Mouse (Mus musculus) left cerebral cortex, adult 18-20 months (tissue): Measurements from ENCODE around the gene Ryk. TPM values are rescaled to one million over a fixed set of nuclear protein-coding genes. Genes with fewer than 3 reads are reported as not detected.

Experiments used
- DNase-seq, 2 experiments: peaks; one replicate each; pipeline ENCODE4 v3.0.0; 2021 to 2022; ENCODE audit warnings: low spot score in 2 of 2, mixed read lengths in 1 of 2
- total RNA-seq, 2 experiments: library from RNA; stranded (reverse); gene quantifications; 2 replicates each; pipeline ENCODE4 v1.2.3; 2021

The Ryk gene
- total RNA-seq, 2 experiments from 2014 or later, result 37.1 to 38.7 TPM

DNA sequence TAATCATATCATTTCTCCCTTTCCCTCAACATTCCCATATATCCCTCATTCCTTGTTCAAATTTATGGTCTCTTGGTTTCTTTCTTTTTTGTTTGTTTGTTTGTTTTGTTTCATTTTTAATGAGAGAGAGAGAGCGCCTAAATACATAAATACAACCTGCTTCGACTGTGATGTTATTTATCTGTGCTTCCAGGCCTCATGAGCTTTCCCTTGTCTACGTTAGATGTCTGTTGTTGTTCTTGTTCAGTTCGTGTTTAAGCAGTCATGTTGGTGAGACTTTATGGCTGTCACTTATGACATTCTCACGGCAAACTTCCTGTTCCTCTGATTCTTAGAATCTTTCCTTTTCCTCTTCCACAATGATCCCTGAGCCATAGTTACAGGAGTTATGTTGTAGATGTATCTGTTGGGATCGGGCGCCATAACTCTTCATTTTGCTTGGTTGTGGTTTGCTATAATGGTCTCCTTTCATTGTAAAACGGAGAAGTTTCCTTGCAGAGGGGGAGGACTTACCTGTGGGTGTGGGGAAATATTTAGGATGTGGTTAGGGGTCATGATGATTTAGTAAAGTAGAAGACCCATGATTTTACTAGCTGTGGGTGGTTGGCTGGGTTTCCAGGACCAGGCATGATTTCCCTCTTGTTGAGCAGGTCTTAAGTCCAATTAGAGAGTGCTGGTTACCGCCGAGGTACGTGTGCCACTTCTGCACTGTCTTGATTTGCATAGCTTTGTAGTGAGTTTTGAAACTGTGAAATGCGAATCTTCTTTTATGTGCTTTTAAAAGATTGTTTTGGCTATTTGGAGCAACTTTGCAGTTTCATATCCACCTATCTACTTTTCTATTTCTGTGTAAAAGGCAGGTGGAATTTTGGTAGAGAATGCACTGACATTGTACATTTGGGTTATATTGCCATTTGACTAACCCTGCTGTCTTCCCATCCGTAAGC lies 17.6 kb downstream of the Ryk start:
- no peak for DNase-seq

DNA sequence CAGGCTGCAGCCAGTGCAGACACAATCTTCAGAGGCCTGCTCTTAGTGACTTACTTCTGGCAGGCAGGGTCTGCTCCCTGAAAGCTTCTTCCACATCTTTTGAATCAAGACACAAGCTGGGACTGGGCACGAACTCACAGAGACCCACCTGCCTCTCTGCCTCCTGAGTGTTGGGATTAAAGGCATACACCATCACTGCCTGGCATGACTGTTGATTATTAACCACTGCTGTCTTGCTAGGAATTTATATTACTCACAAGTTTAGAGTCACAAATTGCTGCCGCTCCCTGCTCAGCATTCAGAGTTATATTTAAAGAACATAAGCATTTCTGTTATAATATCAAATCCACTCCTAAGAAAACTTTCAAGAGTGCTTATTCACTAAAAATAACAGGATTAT lies 23.1 kb downstream of the Ryk start:
- DNase-seq, result no peak

DNA sequence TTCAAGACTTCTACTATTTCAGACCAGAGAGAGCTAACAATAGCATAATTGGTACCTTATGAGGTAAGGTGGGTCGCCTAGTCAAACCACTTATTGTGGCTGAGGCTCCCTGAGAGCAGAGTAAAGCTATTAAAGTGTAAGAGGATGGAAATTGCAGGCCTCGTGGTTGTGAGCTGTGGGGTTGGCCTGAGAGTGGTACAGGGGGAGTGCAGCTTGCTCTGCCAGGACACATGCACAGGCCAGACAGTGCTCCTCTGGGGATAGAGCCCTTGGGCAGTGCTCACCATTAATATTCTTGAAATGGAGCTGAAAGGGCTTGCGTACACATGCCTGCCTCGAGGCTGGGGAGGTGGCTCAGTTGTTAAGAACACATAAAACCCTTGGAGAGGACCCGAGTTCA lies 23.6 kb downstream of the Ryk start:
- no peak for DNase-seq

DNA sequence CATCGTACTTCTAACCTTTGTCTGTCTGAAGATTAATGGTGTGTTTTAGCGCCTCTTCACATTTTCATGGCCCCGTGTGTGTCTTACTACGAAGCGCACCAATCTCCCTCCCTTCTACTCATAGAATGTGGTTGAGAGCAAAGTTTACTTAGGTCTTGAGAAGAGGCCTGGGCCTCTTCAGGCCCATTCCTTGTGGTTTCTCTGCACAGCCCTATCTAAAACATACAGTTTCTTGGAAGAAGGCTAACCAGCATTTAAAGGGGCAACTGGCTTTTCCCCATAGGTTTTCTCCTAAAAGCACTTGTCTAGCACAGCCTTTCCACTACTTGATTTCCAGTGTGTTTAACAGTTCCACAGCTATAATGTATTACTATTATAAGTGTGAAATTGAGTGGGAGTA lies 24.7 kb downstream of the Ryk start:
- no peak for DNase-seq

DNA sequence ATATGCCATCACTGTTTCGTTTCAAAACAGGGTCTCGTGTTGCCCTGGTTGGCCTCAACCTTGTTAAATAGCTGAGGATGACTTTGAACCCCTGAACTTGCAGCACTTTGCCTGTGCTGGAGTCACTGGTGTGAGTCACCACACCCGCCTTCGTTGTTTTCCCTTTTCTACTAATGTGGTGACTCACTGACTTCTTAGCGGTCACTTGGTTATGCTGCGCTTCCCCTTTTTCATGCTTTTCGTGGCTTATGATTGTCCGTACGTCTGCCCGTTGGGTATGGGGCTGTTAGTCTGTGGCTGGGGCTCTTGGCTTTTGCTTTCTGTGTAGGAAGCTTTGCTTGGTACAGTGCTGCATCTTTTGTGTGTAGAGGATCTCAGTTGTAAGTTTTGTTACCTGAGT lies 25.2 kb downstream of the Ryk start:
- no peak for DNase-seq

DNA sequence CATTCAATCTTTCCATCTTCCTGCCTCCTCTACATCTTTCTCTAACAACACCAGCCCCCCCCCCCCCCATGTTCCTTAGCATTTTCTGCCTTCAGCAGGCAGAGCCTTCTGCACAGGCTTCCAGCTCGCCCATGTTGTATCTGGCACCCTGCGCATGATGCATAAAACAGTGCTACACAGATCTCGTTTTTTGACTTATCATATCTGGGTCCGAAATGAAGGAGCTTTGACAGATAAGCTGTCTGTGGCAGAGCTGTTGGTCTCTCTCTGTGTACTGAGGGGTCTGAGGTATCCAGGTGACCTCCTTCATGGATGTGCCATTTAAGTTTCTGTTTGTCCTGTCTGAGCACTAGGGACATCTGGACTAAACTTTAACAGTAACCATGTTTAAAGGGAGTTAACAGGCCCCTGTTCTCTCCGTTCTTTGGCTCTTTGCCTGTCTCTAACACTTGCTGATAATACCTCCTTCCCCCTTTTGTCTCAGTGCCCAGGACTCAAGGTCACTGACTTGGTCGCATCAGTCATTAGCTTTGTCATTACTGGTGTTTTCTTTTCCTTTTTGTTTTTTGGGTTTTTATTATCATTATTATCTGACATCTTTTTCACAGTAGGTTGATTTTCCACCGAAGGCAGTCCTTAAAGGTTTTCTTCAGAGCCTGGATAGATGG lies 26.2 kb downstream of the Ryk start:
- no peak for DNase-seq

DNA sequence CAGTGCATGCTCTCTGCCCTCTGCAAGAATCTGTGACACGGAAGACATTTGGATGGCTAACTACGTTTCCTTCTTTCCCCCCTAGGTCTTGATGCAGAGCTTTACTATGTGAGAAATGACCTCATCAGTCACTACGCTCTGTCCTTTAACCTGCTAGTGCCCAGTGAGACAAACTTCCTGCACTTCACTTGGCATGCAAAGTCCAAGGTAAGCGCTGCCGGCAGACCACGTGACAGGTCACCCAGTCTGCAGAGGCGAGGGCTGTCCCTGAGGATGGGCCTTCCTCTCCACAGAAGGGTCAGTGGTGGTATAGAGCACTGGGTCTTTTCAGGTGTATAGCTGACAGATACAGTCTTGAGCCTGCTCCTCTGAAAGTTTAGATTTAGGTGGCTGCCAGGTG lies 27.1 kb downstream of the Ryk start:
- DNase-seq, result no peak

DNA sequence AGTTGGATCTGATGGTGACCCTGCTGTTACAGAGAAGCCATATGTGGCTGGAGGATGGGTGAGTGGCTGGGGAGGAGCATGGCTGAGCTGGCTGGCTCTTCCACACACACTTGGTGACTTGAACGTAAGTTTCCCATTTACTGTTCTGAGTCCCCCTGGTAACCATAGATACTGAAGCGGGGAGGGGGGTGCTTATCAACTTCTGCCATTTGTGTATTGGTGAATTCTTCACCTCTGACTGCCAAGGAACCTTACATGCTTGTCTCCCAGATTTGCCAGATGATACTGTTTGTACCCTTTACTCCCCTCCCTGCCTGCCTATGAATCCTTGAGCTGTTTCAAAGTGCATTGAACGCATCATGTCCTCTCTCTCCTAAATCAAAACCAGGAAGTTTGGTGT lies 27.5 kb downstream of the Ryk start:
- DNase-seq, result no peak

DNA sequence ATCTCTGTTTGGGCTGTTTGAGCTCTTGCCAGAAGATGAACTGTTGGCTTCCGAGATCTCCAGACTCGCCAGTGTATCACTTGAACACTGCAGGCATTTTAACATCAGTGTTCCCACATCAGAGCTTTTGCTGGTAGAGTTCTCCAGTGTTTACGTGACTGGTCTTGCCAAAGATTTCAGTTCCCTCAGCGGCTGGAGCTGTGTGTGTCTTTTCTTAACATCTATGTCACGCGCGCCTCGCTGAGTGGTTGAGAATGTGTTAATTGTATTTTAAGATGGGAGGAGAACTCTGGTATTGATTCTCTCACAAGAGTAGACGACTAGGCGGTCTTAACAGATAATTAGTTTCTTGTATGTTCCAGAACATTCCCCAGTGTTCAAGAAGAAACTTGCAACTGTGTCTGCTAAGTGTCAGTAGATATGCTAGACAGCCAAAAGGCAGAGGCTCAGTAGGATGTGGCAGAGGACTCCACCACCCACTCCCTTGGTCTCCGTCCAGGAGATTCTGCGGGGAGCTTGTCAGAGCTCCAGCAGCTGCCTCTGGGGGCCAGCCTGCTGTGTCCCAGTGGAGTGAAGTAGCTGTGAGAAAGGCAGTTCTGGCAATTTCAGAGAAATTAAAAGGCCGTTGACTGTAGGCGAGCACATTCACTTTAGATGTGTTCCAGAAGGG lies 29.3 kb downstream of the Ryk start:
- peak; percentile 85 to 92 for DNase-seq

DNA sequence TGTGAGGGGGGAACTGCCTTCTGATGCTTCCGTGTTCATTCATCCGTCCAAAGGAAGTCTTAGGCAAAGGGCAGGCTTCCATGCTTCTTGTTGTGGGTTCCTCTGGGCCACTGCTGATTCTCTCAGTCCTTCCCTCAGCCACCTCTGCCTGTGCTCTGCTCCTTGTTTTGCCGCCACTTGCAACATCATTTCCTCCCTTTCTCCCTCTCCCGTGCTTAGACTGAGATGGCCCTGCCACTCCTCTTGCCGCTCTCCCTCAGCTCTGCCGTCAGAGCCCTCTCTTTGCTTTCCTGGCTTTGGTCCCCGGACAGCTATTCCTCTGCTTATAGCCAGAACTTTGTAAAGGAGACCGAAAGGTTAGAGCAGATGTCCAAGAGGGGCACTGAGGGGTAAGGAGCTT lies 30.2 kb downstream of the Ryk start:
- DNase-seq, result no peak

DNA sequence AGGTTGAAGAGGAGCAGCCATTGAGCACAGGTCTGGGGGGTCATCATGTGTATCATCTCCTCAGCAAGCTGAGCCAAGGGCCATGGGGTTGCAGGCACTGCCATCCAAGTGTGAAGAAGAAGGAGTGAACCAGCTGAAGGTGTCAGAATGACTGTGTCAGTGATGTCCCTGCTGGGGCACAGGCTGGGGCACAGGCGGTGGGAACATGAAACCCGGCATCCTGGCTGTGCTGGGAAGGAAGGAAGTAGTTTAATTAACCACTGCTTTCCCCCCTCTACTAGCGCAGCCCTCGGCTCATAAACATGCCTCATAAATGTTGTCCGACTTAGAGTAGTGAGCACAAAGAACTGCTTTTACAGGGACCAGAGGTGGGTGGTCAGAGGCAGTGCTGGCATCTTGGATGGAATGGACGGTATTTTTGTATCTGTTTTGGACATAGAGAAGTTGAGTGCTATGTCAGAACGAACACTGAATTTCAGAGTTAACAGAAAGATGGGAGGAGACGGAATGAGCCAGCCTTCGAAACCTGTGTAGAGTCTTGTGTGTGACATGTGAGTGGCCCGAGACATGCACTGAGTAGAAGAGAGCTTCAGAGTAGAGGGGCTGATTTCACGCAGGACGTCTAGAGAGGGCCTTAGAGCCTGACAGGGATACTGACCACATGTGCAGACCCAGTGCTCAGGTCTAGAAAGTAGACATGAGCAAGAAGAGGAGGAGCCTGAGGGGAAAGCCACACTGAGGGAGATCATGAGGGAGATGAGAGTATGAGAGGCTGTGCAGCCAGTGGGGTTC lies 31.4 kb downstream of the Ryk start:
- no peak for DNase-seq

DNA sequence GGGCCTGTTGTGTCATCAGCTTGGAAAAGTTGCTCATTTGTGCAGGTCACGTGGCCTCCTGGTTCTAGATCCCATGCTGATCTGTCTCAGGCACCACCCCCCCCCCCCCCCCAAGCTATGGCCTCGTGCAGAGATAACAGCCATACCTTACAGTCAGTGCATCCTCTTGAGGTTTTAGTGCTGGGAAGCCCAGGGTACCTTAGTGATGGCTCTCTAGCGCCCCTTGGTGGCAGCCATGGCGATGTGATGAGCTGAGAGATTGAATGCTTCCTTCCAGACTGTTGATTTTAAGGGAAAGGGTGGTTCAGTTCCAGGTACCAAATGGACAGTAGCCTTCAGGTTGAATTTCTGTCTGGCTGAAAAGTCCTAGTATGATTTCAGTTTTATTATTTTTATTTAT lies 32.2 kb downstream of the Ryk start:
- peak; percentile 71 to 81 for DNase-seq

DNA sequence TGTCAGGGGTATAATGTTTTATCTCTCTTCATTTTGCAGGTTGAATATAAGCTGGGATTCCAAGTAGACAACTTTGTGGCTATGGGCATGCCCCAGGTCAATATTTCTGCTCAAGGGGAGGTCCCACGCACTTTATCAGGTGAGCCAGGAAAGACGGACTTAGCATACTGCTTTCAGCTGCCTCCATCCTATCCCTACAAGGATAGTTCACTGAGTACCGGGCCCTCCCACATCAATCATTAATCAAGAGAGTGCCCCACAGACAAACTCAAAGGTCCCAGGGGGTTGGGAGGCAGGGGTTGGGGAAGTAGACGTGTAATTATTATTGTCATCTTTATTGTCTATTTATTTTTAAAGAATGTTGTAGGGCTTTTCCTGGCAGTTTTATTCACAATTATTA lies 32.8 kb downstream of the Ryk start:
- no peak for DNase-seq

DNA sequence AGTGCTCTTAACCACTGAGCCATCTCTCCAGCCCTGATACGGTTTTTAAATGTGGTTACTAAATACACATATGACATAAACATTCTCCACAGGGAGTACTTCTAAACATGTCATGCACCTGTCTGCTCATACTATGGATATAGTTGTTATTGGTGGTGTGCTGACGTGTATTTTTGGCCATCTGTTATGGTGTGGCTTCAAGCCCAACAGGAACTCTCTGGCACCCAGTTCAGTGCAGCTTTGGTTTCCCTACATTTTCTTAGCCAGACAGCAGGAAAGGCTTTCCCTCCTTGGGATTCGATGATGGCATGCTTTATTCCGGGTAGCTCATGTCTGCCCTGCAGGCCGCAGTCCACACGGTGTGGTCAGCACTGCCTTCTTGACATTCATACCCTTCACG lies 33.7 kb downstream of the Ryk start:
- no peak for DNase-seq

DNA sequence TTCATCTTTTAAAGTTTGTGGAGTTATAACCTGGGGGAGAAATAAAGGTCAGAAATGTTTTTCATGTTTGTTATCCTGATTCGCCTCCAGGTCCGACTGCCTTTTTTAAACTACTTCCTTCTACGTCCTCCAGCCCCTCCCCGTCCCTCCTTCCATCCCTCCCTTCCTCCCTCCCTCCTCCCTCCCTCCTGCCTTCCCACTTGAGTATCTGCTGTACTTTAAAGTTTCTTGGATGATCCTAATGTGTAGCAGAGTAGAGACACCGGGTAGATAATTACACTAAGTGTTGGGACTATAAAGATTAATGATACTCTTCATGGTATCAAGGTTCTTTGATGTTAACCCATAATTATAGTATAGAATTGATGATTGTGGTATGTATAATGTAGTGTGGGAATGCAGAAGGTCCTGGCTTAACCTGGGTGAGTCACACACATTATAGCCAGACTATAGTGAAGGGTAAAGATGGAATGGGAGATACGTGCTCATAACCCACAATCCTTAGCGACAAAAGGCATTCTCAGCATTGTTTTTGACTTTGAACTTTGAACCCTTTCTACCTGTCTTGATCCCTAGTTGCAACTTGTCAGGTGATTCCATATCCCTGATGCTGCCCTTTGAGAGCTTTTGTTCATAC lies 41.5 kb downstream of the Ryk start:
- no peak for DNase-seq

DNA sequence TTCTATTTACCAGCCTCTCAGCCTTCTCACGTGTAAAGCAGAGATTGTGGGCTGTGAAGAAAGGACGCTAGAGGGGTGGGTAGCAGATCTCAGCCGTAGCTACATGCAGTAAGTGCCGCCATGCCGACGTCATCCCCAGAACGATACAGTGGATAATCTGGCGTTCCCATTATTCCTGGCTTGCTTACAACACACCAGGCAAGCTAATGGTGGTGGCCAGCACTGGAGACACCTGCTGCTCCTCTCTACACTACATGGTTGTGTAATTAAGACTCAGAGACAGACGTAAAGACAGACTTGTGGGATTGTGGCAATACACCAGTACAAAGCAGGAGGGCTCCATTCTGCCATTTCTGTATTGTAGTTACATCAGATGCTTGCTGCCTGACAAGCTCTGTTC lies 43.2 kb downstream of the Ryk start:
- DNase-seq, result no peak

DNA sequence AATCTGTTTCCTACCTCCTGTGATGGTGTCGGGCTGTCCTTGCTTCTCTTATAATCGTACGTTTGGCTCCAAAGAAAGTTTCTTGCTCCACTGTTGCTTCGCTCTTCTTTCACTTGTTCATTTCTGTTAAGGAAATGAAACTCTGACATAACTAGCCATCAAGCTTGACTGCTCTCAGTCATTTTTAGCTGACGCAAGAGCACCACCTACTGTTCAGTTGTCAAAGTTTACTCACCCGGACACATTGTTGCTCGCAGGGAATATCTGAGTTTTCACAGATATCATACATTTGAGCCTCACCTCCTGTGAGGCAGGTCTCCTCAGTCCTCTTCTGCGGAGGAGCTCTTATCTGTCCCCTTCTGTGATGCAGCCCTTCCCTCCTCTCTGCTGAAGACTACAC lies 44.8 kb downstream of the Ryk start:
- DNase-seq, result peak; percentile 46 to 52

DNA sequence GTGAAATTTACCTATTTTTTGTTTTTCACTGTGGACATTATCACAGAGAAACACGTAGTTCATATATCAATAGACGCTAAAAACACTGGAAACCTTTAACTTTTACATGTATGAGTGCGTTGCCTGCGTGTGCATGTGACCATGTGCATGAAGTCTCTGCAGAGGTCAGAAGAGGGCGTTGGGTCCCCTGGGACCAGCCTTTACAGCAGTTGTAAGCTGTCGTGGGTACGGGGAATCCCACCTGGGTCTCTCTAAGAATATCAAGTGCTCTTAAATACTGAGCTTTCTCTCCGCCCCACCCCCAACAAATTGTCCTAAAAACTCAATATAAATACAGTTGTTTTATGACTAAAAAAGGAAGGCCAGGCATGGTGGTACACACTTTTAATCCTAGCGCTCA lies 50.0 kb downstream of the Ryk start:
- no peak for DNase-seq

DNA sequence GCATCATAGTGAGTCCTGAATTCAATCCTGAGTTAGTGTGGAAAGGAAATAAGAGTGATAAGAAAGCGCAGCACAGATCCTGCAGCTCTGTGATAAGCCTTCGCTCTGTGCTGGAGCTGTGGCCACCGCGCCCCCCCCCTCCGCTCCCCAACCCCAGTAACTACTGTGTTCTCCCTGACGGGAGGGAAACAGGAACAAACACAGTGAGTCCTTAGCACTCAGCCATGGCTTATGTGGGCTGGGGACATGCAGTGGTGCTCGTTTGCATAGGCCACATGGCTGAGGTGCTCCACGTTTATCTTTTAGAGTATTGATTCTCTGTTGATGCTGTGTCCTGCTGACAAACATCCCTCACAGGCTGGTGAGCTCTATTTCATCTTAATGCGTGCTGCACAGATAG lies 55.4 kb downstream of the Ryk start:
- no peak for DNase-seq

DNA sequence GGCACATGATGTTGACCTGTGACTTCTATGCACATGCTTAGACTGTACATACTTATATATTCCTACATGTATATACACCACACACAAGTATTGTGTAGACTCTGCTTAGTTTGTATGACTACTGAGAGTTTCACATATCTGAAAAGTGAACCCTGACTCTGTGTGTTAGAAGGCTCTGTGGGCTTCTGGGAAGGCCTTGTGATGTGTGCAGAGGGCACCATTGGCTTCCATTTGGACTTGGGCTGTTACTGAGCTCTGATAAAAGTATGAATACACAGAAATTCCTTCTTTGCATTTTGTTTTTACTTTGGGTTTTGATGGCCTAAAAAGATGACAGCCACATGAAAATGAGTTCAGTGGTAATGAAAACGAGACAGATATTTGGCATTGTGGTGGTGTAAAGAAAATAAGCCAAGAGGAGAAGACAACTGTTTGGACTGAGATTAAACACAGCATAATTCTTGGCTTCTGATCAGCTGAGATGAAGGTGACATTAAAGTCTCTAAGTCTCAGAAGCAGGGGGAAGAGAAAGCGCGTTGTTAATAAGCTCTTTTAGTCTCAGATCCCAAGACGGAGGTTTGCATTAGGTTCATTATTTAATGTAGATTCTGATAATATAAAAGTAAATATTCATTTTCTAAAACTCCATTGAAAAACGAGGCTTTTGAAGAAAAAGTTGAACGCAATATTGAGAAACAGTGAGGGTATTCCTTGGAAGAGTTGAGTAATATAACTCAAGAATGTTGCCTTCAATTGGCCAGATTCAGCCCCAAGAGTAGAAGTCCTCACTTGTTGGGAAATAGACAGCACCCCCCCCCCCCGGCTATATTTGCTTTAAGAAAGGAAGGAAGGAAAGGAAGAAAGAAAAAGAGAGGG lies 58.0 kb downstream of the Ryk start:
- no peak for DNase-seq
